Mouse (Mus musculus) intestine, embryonic 16.5 days (tissue): ENCODE results near the gene Stag1. TPM values are rescaled to one million over a fixed set of nuclear protein-coding genes. Genes with fewer than 3 reads are reported as not detected.

ENCODE experiments used
- ATAC-seq: fragments of 200-750 bp; cut with Nextera tagmentation; 2 replicates; pipeline ENCODE4 v1.8.0; 2017; ENCODE audit warnings: moderate TSS enrichment, moderate library complexity
- H3K27ac ChIP-seq: fragments of 300-500 bp; sonication (generic); 2 replicates; pipeline ENCODE4 v1.5.1; 2014; ENCODE audit warnings: mild to moderate bottlenecking, low read length
- H3K27me3 ChIP-seq: fragments of 300-500 bp; sonication (generic); replicated peaks from 2 replicates; pipeline ENCODE4 v1.6.1; 2014; ENCODE audit warnings: low read length, control low read depth, mixed read lengths; ENCODE audit not compliant: control insufficient read depth, insufficient read depth
- H3K36me3 ChIP-seq: fragments of 300-500 bp; sonication (generic); 2 replicates; pipeline ENCODE4 v1.6.1; 2014; ENCODE audit warnings: low read length, control low read depth; ENCODE audit not compliant: control insufficient read depth, insufficient read depth
- H3K4me1 ChIP-seq: fragments of 300-500 bp; sonication (generic); 2 replicates; pipeline ENCODE4 v1.6.1; 2014; ENCODE audit warnings: low read length, control low read depth, mixed read lengths; ENCODE audit not compliant: control insufficient read depth, insufficient read depth
- H3K4me2 ChIP-seq: fragments of 300-500 bp; sonication (generic); 2 replicates; pipeline ENCODE4 v1.6.1; 2014; ENCODE audit warnings: low read depth, low read length, control low read depth
- H3K4me3 ChIP-seq: fragments of 300-500 bp; sonication (generic); 2 replicates; pipeline ENCODE4 v1.5.1; 2014; ENCODE audit warnings: mild to moderate bottlenecking, low read length
- H3K9ac ChIP-seq: fragments of 300-500 bp; sonication (generic); 2 replicates; pipeline ENCODE4 v1.6.1; 2014; ENCODE audit warnings: low read depth, low read length
- H3K9me3 ChIP-seq: fragments of 300-500 bp; sonication (generic); 2 replicates; pipeline ENCODE4 v1.6.1; 2016; ENCODE audit warnings: low read length, control low read depth; ENCODE audit not compliant: control insufficient read depth
- WGBS: fragments of 180-500 bp; shearing (Covaris S2); extraction: QIAGEN DNeasy Blood & Tissue Kit; methylation state at CpG from one replicate; pipeline ENCODE4 v1.1.7; 2014; 5-methylcytosine and 5-hydroxymethylcytosine counted together
- polyA plus RNA-seq: library from polyadenylated mRNA; unstranded; fragments of >200 nt; fragmentation: Nextera tagmentation; extraction: Ambion mirVana; gene quantifications from 2 replicates; pipeline ENCODE4 v1.2.1, GENCODE M21; 2015

Gene Stag1
- polyA plus RNA-seq, 1 experiment from 2014 or later, result 29.4 TPM

GRCm38 (mm10) chr9:100990609-100991008 lies 393.0 kb downstream of the Stag1 start:
- Histone ChIP-seq H3K4me2 (no peak overlapping the region), H3K9ac (no peak overlapping the region), H3K9me3 (no peaks in the 10 kb centered on the region), H3K4me3 (no peak overlapping the region), H3K27ac (no peak overlapping the region), H3K36me3 (no peaks in the 10 kb centered on the region; the same call in none of the 2 replicates), H3K27me3 (no peaks in the 10 kb centered on the region), H3K4me1 (peaks cover 7% of the 10 kb centered on the region; the same call in 1 of the 2 replicates)
- WGBS, result 78% methylated on average over 5 of the region's 5 CpGs
- peak; percentile 84 for ATAC-seq

GRCm38 (mm10) chr9:100991321-100991720 lies 393.7 kb downstream of the Stag1 start:
- H3K27ac ChIP-seq, result no peak overlapping the region

DNA sequence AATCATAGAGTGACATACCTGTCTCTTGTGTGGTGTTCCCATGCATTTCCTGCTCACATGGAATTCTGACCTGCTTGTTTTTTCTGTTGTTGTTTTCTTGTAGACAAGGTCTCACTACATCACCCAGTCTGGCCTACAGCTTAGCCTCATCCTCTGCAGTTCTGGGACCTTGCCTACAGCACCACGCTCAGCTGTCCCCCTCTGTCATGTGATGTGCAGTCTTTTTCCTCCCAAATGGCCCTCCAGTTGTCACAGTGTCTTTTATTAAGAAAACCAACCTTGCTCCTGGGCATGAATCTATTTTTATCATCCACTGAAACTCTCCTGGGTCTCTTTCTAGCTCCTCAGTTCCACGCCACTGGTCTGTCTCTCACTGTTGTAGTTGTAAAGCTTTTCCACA lies 394.6 kb downstream of the Stag1 start:
- Histone ChIP-seq H3K27me3 (no peaks in the 10 kb centered on the region), H3K9me3 (no peaks in the 10 kb centered on the region), H3K4me3 (no peak overlapping the region), H3K9ac (no peak overlapping the region), H3K4me2 (no peak overlapping the region), H3K36me3 (no peaks in the 10 kb centered on the region; the same call in none of the 2 replicates), H3K4me1 (peaks cover 7% of the 10 kb centered on the region; the same call in 1 of the 2 replicates), H3K27ac (no peak overlapping the region)
- ATAC-seq, result no peak
- WGBS, result 89% methylated on average over 2 of the region's 2 CpGs

More at GRCm38 (mm10) chr9:100991321-100991720, 393.7 kb downstream of the Stag1 start:
- 91% methylated on average over 2 of the region's 2 CpGs for WGBS
- H3K4me2 ChIP-seq, result no peak overlapping the region
- peaks cover 7% of the 10 kb centered on the region; the same call in 1 of the 2 replicates for H3K4me1 ChIP-seq
- no peaks in the 10 kb centered on the region for H3K9me3 ChIP-seq
- no peak overlapping the region for H3K9ac ChIP-seq
- no peak overlapping the region for H3K4me3 ChIP-seq
- no peaks in the 10 kb centered on the region for H3K27me3 ChIP-seq
- H3K36me3 ChIP-seq, result no peaks in the 10 kb centered on the region; the same call in none of the 2 replicates
- ATAC-seq, result peak; percentile 34; the same call in 1 of the 2 replicates

DNA sequence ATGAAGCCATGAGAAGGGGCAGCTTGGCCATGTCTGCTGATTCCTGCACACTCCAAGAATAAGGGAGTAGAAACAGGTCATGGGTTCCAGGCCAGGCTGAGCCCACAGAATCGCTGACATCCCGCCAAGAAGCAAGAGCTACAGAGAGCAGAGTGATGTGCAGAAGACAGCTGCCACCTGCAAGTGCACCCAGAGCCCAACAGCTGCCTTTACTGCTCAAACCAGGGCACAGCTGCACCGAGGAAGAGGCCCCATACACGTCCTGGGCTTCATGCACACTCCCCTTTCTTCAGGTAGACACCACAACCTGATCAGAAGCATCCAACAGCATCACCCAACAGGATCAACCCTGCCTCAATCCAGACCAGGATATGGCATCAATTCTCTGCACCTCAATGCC lies 396.3 kb downstream of the Stag1 start:
- ATAC-seq, result no peak
- Histone ChIP-seq H3K27me3 (no peaks in the 10 kb centered on the region), H3K4me1 (peaks cover 7% of the 10 kb centered on the region; the same call in 1 of the 2 replicates), H3K4me2 (no peak overlapping the region), H3K4me3 (no peak overlapping the region), H3K9me3 (no peaks in the 10 kb centered on the region), H3K9ac (no peak overlapping the region), H3K36me3 (no peaks in the 10 kb centered on the region; the same call in none of the 2 replicates), H3K27ac (no peak overlapping the region)
- WGBS, result 85% methylated on average over 4 of the region's 4 CpGs

DNA sequence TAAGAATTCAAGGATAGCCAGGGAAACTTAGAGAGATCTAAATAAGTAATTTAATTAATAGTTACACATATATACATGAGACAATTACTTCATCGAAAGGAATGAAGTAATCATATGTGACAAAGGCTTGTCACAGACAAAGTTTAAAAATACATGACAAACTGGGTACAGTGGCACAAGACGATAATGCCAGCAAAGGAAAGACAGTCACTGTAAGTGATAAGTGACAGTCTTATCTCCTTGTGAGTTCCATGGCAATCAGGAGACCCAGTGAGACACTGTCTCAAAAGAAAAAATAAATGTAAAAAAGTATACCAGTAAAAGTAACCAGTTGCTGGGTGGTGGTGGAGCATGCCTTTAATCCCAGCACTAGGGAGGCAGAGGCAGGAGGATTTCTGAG lies 399.5 kb downstream of the Stag1 start:
- H3K27me3 ChIP-seq, result no peaks in the 10 kb centered on the region
- no peaks in the 10 kb centered on the region for H3K9me3 ChIP-seq
- no peak for ATAC-seq
- H3K9ac ChIP-seq, result no peak overlapping the region
- no peaks in the 10 kb centered on the region for H3K4me1 ChIP-seq
- H3K27ac ChIP-seq, result no peak overlapping the region
- H3K4me3 ChIP-seq, result no peak overlapping the region
- H3K36me3 ChIP-seq, result peaks cover 3% of the 10 kb centered on the region
- H3K4me2 ChIP-seq, result no peak overlapping the region
- 90% methylated on average over 2 of the region's 2 CpGs for WGBS

DNA sequence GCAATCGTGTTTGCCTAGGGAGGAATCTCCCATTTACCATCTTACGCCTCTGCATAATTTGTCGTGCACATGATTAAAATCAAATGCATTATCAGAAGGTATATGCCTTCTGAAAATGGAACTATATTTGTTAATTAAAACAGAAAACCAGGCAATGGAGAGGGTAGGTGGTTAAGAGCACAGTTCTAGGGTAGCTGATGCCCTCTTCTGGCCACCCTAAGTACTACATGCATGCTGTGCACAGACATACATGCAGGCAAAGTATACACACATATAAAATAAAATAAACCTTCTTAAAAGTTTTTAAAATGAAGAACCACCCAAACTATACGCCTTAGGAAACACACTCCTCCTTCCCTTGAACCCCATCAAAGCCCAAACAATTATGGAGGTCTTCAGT lies 404.5 kb downstream of the Stag1 start:
- no peak overlapping the region for H3K4me3 ChIP-seq
- WGBS, result 94% methylated on average over 4 of the region's 4 CpGs

DNA sequence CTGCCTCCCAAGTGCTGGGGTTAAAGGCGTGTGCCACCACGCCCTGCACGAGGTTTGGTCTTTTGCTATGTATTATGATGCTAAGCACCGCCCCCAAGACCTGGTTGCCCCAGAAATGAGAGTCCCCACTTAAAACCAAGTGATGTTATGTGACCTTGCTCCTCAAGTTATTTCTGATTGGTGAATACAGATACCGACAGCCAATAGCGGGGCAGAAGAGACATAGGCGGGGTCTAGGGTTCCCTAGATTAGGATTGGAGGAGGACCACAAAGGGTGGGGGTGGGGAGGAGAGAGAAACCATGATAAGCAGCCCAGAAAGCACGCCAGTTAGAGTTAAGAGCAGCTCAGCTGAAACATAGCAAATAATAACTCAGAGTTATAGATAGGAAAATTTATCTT lies 405.2 kb downstream of the Stag1 start:
- 94% methylated on average over 8 of the region's 8 CpGs for WGBS

More for the DNA sequence above, 404.5 kb downstream of the Stag1 start:
- Histone ChIP-seq H3K36me3 (peaks cover 3% of the 10 kb centered on the region; the same call in 1 of the 2 replicates), H3K4me1 (peaks cover 5% of the 10 kb centered on the region; the same call in 1 of the 2 replicates), H3K4me2 (no peak overlapping the region), H3K9me3 (no peaks in the 10 kb centered on the region), H3K27me3 (no peaks in the 10 kb centered on the region), H3K27ac (no peak overlapping the region), H3K9ac (no peak overlapping the region)
- ATAC-seq, result no peak

GRCm38 (mm10) chr9:101003302-101003701 lies 405.7 kb downstream of the Stag1 start:
- H3K27me3 ChIP-seq, result no peaks in the 10 kb centered on the region
- no peak overlapping the region for H3K4me2 ChIP-seq
- no peak overlapping the region for H3K9ac ChIP-seq
- no peak overlapping the region for H3K4me3 ChIP-seq
- ATAC-seq, result no peak
- H3K4me1 ChIP-seq, result peaks cover 5% of the 10 kb centered on the region; the same call in 1 of the 2 replicates
- no peak overlapping the region for H3K27ac ChIP-seq
- H3K36me3 ChIP-seq, result peaks cover 3% of the 10 kb centered on the region; the same call in 1 of the 2 replicates
- WGBS, result 95% methylated on average over 5 of the region's 5 CpGs
- H3K9me3 ChIP-seq, result no peaks in the 10 kb centered on the region

More for the DNA sequence above, 405.2 kb downstream of the Stag1 start:
- no peak for ATAC-seq
- Histone ChIP-seq H3K4me1 (peaks cover 5% of the 10 kb centered on the region; the same call in 1 of the 2 replicates), H3K27me3 (no peaks in the 10 kb centered on the region), H3K9ac (no peak overlapping the region), H3K36me3 (peaks cover 3% of the 10 kb centered on the region; the same call in 1 of the 2 replicates), H3K4me2 (no peak overlapping the region), H3K4me3 (no peak overlapping the region), H3K27ac (no peak overlapping the region), H3K9me3 (no peaks in the 10 kb centered on the region)

DNA sequence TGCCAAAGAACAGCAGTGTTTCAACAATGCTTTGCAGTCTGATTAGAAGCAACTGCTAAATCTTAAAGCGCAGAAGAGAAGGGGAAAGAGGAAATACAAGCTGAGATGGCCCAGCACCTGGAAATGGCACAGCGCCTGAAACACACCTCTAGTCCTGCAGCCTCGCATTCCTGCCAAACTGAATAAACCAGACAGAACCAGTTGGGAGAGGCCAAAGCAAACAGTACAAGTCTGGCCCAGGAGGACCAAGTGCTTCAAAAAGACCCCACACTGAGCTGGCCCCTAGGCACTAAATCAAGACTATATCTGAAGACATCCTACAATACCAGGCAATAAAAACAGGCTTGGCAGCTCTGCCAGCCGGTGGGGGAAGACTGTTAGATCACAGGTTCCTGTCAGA lies 408.3 kb downstream of the Stag1 start:
- ATAC-seq, result peak; percentile 58; the same call in 1 of the 2 replicates
- H3K9me3 ChIP-seq, result no peaks in the 10 kb centered on the region
- H3K36me3 ChIP-seq, result no peaks in the 10 kb centered on the region
- no peak overlapping the region for H3K4me2 ChIP-seq
- 32% methylated on average over 4 of the region's 4 CpGs for WGBS
- no peak overlapping the region for H3K9ac ChIP-seq
- peaks cover 5% of the 10 kb centered on the region; the same call in 1 of the 2 replicates for H3K4me1 ChIP-seq
- no peaks in the 10 kb centered on the region for H3K27me3 ChIP-seq
- no peak overlapping the region for H3K4me3 ChIP-seq
- H3K27ac ChIP-seq, result no peak overlapping the region
